Mouse (Mus musculus) c-Kit-positive CD71-negative TER-119-negative erythroid progenitor cells, embryonic 14.5 days (primary cell): ENCODE results near the gene Cmss1.

Experiments
- DNase-seq: peaks from one replicate; pipeline ENCODE4 v3.0.0-alpha.2; 2013; ENCODE audit warnings: low read depth

The Cmss1 gene

GRCm38 (mm10) chr16:57389566-57390251 lies 217.0 kb downstream of the Cmss1 start:
- DNase-seq = no peak

GRCm38 (mm10) chr16:57384274-57384673 lies 222.4 kb downstream of the Cmss1 start:
- no peak for DNase-seq

DNA sequence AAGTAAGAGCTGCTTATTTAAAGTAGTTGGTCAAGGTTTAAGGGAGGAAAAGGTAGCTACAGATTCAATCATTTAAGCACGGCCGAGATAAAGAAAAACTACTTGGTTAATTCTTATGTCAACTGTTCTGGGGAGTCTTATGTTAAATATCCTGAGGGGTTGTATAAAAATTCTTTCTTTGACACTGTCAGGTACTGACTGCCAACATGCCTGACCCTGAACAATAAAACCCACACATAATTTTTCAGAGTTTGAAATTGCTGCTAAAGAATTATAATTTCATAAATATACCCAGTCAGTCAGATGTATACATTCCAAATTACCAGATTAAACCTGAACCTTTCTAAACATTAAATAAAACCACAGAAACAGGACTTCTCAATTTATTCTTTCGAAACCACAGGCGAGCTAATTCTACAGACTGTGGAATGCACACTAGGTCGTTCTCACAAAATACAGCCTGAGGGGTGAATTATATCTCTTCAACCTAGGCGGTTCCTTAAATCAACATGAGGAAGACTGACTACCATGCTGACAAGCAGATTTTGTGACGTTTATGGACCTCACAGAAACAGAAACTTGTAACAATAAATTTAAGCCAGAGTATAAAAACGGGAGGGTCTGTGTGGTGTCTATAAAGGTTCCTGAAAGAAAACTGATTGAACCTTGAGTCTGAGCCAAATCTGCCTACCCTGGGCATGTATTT lies 223.2 kb downstream of the Cmss1 start:
- DNase-seq = no peak

- DNase-seq = no peak
These were observed 227.9 kb downstream of the Cmss1 start for GRCm38 (mm10) chr16:57378631-57379330.

DNA sequence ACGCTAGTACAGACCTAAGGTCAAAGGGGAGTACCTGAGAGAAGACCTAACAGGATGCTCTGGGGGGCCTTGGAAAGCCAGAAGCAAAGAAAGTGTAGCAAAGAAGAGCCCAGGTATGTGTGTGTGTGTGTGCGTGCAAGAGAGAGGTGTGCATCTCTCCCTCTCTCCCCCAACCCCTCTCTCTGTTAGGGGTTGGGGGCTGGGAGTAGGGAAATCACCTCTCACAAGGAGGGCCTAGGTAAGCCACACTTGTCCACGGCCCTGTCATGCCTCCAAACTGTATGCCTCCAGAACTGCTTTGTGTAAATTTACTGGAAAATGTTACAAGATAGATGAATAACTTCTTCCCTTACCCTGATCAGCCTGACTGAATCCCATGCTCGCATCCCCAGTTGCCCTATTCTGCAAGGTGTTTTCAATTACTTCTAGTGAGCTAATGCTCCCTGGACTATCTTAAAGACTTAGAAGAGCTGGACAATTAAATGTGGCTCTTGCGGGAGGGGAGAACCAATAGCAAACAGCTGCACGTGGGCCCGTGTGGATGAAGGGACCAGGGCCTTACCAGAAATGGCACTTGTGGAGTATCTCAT lies 231.3 kb downstream of the Cmss1 start:
- no peak for DNase-seq

GRCm38 (mm10) chr16:57372156-57372555 lies 234.5 kb downstream of the Cmss1 start:
- DNase-seq = no peak

GRCm38 (mm10) chr16:57369846-57370496 lies 236.7 kb downstream of the Cmss1 start:
- no peak for DNase-seq

DNA sequence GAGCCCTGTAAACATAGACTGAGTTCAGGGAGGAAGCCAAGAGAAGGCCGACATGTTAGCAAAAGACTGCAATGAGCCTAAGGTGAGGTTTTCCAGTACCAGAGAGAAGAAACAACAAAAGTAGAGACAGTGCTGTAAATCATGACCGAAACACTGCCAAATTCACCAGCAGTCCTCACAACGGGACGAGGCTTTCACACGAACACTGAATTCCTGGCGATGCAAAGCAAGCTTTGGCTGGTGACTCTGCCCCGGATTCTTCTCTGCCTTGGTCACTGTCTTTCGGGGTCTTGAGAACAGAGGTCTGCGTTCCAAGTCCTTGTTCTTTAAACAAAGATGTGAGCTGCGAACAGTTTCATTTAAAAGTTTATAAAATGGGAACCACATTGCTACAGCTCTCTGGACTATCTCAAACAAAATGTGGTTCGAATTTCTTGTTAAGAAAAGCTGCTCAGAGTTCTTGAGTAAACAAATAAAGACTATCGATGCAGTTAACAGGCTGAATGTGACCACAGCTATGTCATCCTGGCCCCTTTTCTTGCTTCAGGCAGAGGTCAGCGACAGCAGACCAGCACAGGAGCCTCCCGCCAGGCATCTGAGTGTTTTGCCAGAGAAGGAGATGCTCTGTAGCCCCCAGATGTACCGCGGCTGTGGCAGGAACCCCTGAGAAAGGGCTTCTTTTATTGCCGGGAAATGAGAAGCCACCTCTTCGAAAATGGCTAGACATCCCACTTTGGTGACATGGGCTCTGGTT lies 239.5 kb downstream of the Cmss1 start:
- DNase-seq = no peak

DNA sequence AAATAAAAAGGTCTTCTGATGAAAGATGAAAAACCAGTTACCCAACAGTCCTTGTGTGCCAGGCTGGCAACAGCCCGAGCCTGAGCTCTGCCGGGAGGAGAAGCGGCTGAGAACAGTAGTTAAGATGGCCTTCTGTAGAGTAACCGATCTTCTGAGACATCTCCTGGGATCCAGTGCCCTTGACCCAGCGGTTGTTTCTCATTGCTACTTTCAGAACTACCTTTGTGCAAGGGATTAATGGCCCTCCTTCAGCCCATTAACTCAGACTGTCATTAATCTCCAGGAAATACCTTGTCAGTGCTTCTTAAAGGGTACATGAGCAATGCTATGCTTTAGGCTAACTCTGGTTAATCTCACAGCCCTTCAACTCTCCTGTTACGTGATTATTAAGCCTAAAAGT lies 240.5 kb downstream of the Cmss1 start:
- no peak for DNase-seq

DNA sequence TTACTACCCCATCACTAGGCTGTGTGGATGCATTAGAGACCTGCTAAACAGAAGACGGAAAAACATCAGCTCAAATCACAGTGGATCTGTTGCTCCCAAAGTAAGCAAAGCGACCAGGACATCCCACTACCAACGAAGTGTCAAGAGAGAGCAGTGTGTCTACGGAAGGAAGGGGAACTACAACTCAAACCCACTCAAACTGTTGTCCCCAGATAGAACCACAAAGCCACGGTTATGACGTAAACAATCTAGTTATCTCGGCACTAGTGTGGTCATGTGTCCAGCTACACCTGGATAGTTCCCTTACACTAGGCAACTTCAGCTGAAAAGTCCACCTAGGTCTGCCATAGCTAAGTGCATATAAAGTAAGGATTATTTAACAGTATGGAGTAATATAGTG lies 242.2 kb downstream of the Cmss1 start:
- no peak for DNase-seq

DNA sequence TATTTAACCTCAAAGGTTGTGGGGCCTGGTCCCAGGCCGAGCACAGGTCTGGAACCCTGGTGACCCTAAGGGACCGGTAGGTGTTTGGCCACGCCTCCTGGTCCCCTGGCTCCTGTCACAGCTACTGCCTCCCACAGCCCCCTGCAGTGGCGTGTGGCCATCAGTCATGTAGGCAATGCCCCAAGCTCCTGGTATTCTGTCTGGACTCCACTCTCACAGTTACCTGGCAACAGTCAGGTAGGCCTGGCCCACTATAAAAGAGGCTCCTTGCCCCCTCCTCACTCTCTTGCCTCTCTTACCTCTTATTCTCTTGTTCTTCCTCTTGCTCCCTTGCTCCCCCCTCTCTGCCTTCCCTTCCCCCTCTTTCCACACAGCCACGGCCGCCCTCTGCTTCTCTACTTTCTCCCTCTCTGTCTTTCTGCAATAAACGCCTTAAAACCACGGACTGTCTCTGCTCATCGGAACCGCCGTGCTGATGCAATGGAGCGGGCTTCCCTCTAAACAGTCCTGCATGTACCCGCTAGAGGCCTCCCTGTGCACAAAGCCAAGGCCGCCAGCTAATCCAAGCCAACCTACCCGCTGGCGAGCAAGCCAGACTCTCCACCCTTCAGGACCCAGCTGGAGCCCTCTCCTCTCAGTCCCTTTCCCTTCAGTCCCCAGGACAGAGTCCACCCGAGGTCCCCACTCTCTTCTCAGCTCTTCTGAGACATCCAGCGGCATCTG lies 243.8 kb downstream of the Cmss1 start:
- DNase-seq = no peak

DNA sequence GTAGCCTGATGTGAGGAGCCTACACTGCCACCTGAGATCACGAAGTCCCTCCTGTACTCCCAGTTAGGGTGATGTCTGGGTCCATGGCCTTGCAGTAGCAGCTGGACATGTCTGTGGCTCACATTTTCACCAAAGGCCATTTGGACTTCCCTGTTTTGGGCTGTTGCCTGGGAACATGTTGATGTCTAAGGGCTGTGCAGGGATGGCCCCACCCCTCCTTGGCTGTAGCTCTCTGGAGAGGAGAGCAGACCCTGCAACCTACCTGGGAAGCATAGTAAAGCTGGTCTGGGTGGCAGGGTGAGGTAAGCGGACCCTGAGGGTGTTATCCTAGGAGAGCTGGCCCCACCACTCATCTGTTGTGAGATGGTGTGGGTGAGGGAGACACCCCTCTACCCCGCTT lies 245.9 kb downstream of the Cmss1 start:
- no peak for DNase-seq

DNA sequence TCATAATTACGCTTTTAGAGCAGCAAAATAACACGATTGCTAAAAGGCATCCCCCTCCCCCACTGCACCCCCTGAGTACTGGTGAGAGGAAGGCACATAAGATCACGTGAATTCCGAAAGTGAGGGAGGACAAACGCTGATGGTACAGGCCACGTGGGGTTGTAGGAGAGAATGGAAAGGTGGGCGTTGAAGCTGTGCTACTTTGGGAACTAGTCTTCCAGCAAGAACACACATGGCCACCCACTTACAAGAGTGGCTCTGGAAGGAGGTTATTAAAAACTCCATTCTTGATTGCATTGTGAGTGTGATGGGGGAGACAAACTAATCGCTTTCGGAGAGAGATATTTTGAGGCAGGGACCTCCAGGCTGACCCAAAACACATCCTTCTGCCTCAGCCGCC lies 247.4 kb downstream of the Cmss1 start:
- DNase-seq = no peak

DNA sequence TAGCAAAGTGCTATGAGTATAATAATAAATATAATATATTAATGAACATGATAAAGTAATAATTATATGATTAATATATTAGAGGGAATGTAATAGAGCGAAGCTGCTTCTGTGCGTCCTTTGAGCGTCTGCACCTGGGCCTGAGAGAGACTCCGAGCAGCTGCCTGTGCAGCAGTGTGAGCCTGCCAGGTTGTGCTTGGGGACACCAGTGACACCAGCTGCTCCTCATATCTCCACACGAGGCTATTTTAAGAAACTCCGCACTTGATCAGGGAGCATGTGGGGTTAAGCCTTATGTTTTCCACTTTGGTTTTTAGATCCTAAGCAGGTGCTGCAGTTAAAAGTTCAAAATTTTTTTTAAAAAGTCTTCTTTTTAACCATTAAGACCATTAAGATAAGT lies 249.7 kb downstream of the Cmss1 start:
- no peak for DNase-seq

- no peak for DNase-seq
These were observed 250.2 kb downstream of the Cmss1 start for GRCm38 (mm10) chr16:57356454-57356853.

DNA sequence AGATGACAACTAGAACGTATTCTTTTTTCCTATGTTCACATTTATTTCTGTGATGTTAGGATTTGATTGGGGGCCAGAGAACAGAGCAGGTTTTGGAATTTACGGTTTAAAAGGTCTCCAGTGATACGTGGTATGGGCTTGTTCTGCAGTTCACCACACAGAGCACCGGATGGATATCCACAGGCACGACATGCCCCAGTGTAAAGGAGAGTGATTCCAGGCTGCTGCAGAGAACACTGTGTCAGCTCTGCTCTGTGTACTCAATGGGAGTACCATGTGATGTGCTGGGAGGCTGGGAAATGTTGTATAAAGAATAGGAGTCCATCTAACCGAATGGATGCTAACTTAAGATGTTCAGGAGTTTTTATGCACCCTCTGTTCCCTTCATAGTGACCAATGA lies 252.7 kb downstream of the Cmss1 start:
- no peak for DNase-seq

- DNase-seq = no peak
These were observed 253.4 kb downstream of the Cmss1 start for GRCm38 (mm10) chr16:57353166-57353721.

DNA sequence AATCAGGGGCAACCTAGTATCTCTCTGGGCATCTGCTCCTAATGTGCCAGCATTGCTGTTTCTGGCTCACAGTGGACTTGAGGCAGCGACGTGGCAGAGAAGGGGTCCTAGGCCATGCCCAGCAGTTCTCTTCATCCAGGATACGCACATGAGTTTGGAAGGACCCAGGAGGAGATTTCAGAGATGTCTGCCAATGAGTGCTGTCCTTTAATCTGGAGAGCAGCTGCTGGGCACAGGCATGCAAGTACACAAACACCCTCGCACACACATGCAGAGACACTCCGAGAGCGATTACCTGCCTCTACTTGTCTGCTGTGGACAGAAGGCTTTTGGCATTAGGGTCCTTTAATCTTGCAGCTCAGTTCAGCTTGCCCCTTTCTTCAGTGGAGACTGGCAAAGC lies 253.9 kb downstream of the Cmss1 start, which contains the start of gene Filip1l:
TSS of gene Filip1l (plus strand) at position 343 of the 400 bp plus-strand sequence.
- no peak for DNase-seq

DNA sequence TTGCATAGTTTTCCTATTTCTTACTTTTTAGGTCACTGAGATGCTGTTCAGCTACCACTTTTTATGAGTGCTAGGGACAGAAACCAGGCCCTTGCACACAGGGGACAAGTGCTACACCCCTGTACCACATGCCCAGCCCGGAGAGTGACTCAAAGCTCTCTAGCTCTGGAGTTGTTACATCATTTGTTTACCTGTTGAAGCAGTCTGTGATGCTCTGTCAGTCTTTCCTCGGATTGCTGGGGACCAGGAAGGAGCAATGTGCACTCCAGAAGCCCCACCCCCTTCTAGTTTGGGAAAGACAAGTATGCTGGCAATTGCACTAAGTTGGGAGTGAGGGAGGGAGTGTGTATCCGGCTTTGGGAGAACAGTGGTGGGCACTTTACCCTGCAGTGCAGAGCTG lies 257.0 kb downstream of the Cmss1 start:
- DNase-seq = no peak

GRCm38 (mm10) chr16:57349039-57349438 lies 257.6 kb downstream of the Cmss1 start:
- DNase-seq = no peak
